Comparison of ENCODE assay signal across 8 mouse cellular contexts in genomic region chr14:69438678-69439214, GRCm38 (mm10).
DNase-seq lines count a peak whose midpoint lies in the region; ATAC-seq and TF ChIP-seq lines count a peak whose summit lies in the region.
"Not testable (repeated sequence)": the region's sequence is repeated elsewhere in the genome, so short reads cannot be mapped to it uniquely, and the experiment has no call there.

No protein-coding gene starts in this region.

- POLR2A ChIA-PET in Patski (lab: Charles Lee): not testable (repeated sequence)

- peak; percentile 63 for ATAC-seq in Patski
- 0 out of 2 replicates have a peak, but pooled peaks have one; percentile 34 for ATAC-seq in embryonic facial prominence, embryonic 15.5 days (ENCODE audit: insufficient number of reproducible peaks, low FRiP score, low TSS enrichment, low read depth)
- 0 out of 2 replicates have a peak, but pooled peaks have one; percentile 19 for ATAC-seq in heart, embryonic 16.5 days (replicated peaks; ENCODE audit: extremely low read depth, insufficient read depth, low FRiP score)
- ATAC-seq in heart, postnatal 0 days (ENCODE audit: insufficient read depth, low read depth): peak; percentile 56
- peak; percentile 29; the same call in 1 of the 2 replicates for ATAC-seq in lung, embryonic 16.5 days (ENCODE audit: low read depth)
- ATAC-seq in lung, postnatal 0 days: peak; percentile 68
- 0 out of 2 replicates have a peak, but pooled peaks have one; percentile 23 for ATAC-seq in stomach, embryonic 15.5 days (ENCODE audit: insufficient read depth, low FRiP score, low read depth)
- ATAC-seq in stomach, postnatal 0 days (ENCODE audit: low FRiP score, low TSS enrichment): peak; percentile 54; the same call in 1 of the 2 replicates

- not testable (repeated sequence) for H3K27me3 ChIP-seq in Patski; embryonic facial prominence, embryonic 15.5 days; heart, embryonic 16.5 days (ENCODE audit: control insufficient read depth, insufficient read depth, low read length); heart, postnatal 0 days (ENCODE audit: control insufficient read depth, insufficient read depth, low read length); lung, embryonic 16.5 days (ENCODE audit: control insufficient read depth, insufficient read depth, low read depth, low read length); lung, postnatal 0 days (replicated peaks; ENCODE audit: insufficient read depth, low read length); stomach, embryonic 15.5 days (replicated peaks); stomach, postnatal 0 days (ENCODE audit: control insufficient read depth, insufficient read depth, low read length)

- not testable (repeated sequence) for H3K36me3 ChIP-seq in embryonic facial prominence, embryonic 15.5 days; heart, embryonic 16.5 days (ENCODE audit: control insufficient read depth, insufficient read depth); heart, postnatal 0 days (replicated peaks; ENCODE audit: control insufficient read depth, insufficient read depth, low read length); lung, embryonic 16.5 days (ENCODE audit: control insufficient read depth, insufficient read depth, low read length); lung, postnatal 0 days (ENCODE audit: insufficient read depth, low read length); stomach, embryonic 15.5 days; stomach, postnatal 0 days (ENCODE audit: control insufficient read depth, insufficient read depth, low read length)

- H3K4me3 ChIP-seq in embryonic facial prominence, embryonic 15.5 days (replicated peaks); heart, embryonic 16.5 days (ENCODE audit: low read length); heart, postnatal 0 days (ENCODE audit: low read depth, low read length); lung, embryonic 16.5 days (ENCODE audit: low read length); lung, postnatal 0 days (ENCODE audit: low read depth, low read length); stomach, embryonic 15.5 days (replicated peaks); stomach, postnatal 0 days (ENCODE audit: low read depth, low read length): not testable (repeated sequence)

- H3K4me2 ChIP-seq in embryonic facial prominence, embryonic 15.5 days (replicated peaks); heart, embryonic 16.5 days (ENCODE audit: low read depth, low read length); heart, postnatal 0 days (ENCODE audit: low read depth, low read length); lung, embryonic 16.5 days (ENCODE audit: low read depth, low read length); lung, postnatal 0 days (replicated peaks; ENCODE audit: low read depth, low read length); stomach, embryonic 15.5 days; stomach, postnatal 0 days (replicated peaks; ENCODE audit: low read depth): not testable (repeated sequence)

- not testable (repeated sequence) for DNase-seq in Patski (ENCODE audit: low read depth, low spot score); heart, postnatal 0 days (ENCODE audit: low spot score); lung, postnatal 0 days (ENCODE audit: low spot score); stomach, postnatal 0 days (ENCODE audit: low spot score)

- CTCF ChIA-PET in Patski (lab: Charles Lee): not testable (repeated sequence)

- not testable (repeated sequence) for TF ChIP-seq EP300 in heart, postnatal 0 days (IDR thresholded peaks at IDR 0.05; ENCODE audit: low read depth); lung, postnatal 0 days (IDR thresholded peaks at IDR 0.05); stomach, postnatal 0 days (optimal IDR thresholded peaks at IDR 0.05)

- H3K27ac ChIP-seq in embryonic facial prominence, embryonic 15.5 days (replicated peaks); heart, embryonic 16.5 days (ENCODE audit: low read length); heart, postnatal 0 days (ENCODE audit: low read depth); lung, embryonic 16.5 days (ENCODE audit: low read length); lung, postnatal 0 days (ENCODE audit: low read length); stomach, embryonic 15.5 days; stomach, postnatal 0 days (replicated peaks): not testable (repeated sequence)

- not testable (repeated sequence) for TF ChIP-seq CTCF in Patski (IDR thresholded peaks at IDR 0.05); heart, postnatal 0 days (IDR thresholded peaks at IDR 0.05; ENCODE audit: low read depth); lung, postnatal 0 days (IDR thresholded peaks at IDR 0.05); stomach, postnatal 0 days (IDR thresholded peaks at IDR 0.05; ENCODE audit: low read depth)

- no CpG with 5 or more reads among the region's 7 CpGs for whole genome bisulfite sequencing in embryonic facial prominence, embryonic 15.5 days
- no CpG with 5 or more reads among the region's 7 CpGs for WGBS in heart, embryonic 16.5 days
- WGBS in heart, postnatal 0 days: no CpG with 5 or more reads among the region's 7 CpGs
- WGBS in lung, embryonic 16.5 days: no CpG with 5 or more reads among the region's 7 CpGs
- no CpG with 5 or more reads among the region's 7 CpGs for WGBS in lung, postnatal 0 days
- WGBS in stomach, embryonic 15.5 days: no CpG with 5 or more reads among the region's 7 CpGs
- no CpG with 5 or more reads among the region's 7 CpGs for WGBS in stomach, postnatal 0 days

- H3K9me3 ChIP-seq in embryonic facial prominence, embryonic 15.5 days (replicated peaks); heart, embryonic 16.5 days (replicated peaks; ENCODE audit: control insufficient read depth, low read length); heart, postnatal 0 days (replicated peaks; ENCODE audit: control insufficient read depth, low read length); lung, embryonic 16.5 days (ENCODE audit: control insufficient read depth, low read length); lung, postnatal 0 days (ENCODE audit: low read length); stomach, embryonic 15.5 days; stomach, postnatal 0 days (ENCODE audit: control insufficient read depth, low read length): not testable (repeated sequence)

- in situ Hi-C loops in Patski (cut with MboI; ENCODE audit: low pct_unique_long_range_greater_than_20kb): not testable (repeated sequence)

- not testable (repeated sequence) for H3K4me1 ChIP-seq in embryonic facial prominence, embryonic 15.5 days; heart, embryonic 16.5 days (ENCODE audit: control insufficient read depth, insufficient read depth, low read length); heart, postnatal 0 days (ENCODE audit: control insufficient read depth, insufficient read depth); lung, embryonic 16.5 days (replicated peaks; ENCODE audit: control insufficient read depth, insufficient read depth, low read length); lung, postnatal 0 days (ENCODE audit: insufficient read depth, low read depth, low read length); stomach, embryonic 15.5 days; stomach, postnatal 0 days (replicated peaks; ENCODE audit: control insufficient read depth, insufficient read depth)

- not testable (repeated sequence) for H3K9ac ChIP-seq in embryonic facial prominence, embryonic 15.5 days; heart, embryonic 16.5 days (ENCODE audit: low read length); heart, postnatal 0 days (replicated peaks; ENCODE audit: low read depth, low read length); lung, embryonic 16.5 days (ENCODE audit: low read length); lung, postnatal 0 days (replicated peaks; ENCODE audit: low read depth); stomach, embryonic 15.5 days; stomach, postnatal 0 days (ENCODE audit: low read length)
